Mouse (Mus musculus) layer of hippocampus, postnatal 25 days (tissue): ENCODE measurements around the gene Slc25a26. TPM values are rescaled to one million over a fixed set of nuclear protein-coding genes. Genes with fewer than 3 reads are reported as not detected.

Experiments used
- DNase-seq, 2 experiments: peaks; one replicate each; pipeline ENCODE4 v3.0.0; 2022; ENCODE audit warnings: mixed read lengths in 2 of 2, low spot score in 1 of 2; ENCODE audit errors: extremely low spot score in 1 of 2
- total RNA-seq, 2 experiments: library from RNA; stranded (reverse); gene quantifications; 2 replicates each; pipeline ENCODE4 v1.2.3; 2021

Gene Slc25a26
- total RNA-seq, 2 experiments from 2014 or later = 18.4 to 24.6 TPM

GRCm38 (mm10) chr6:94634274-94634673, 134.1 kb downstream of the Slc25a26 start:
- no peak for DNase-seq

- no peak for DNase-seq
Observed at GRCm38 (mm10) chr6:94634710-94635109, 134.6 kb downstream of the Slc25a26 start.

- no peak for DNase-seq
Observed at GRCm38 (mm10) chr6:94635343-94635742, 135.2 kb downstream of the Slc25a26 start.

DNA sequence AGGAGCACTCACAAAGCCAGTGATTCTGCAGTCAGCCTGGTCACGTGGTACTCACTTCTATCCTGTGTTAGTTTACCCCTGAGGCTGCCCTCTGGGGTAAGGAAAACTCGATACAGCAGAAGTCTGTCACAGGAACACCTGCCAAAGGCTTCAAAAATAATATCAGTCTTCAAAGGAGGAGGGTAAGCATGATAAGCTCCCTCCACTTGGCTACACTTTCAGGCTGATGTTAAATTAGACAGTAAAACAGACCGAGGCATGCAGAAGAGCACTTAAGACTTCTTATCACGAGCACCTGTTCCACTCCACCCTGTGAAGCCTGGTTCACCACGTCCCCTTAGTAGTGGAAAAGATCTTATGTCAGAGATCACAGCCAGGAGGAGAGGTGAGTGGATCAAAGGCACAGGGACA, 136.9 kb downstream of the Slc25a26 start:
- DNase-seq = no peak

- DNase-seq = no peak
Observed at GRCm38 (mm10) chr6:94640297-94640696, 140.2 kb downstream of the Slc25a26 start.

DNA sequence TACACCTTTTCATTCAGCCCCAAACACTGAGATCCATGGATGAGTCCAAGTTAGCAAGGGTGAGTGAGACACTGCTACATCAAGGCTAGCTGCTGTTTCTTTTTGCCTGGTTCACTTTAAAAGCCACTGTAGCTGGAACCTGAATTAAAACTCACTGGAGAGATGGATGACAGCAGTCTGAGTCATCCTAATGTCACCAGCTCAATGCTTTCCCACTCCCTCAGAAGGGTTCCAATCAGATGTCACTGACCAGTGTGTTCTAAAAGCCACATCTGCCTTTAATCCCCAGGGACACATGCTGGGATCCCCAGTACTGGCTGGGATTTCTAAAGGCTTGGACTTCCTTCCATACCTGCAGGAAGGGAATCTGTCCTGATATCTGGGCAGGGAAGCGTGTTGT, 141.9 kb downstream of the Slc25a26 start:
- no peak for DNase-seq

DNA sequence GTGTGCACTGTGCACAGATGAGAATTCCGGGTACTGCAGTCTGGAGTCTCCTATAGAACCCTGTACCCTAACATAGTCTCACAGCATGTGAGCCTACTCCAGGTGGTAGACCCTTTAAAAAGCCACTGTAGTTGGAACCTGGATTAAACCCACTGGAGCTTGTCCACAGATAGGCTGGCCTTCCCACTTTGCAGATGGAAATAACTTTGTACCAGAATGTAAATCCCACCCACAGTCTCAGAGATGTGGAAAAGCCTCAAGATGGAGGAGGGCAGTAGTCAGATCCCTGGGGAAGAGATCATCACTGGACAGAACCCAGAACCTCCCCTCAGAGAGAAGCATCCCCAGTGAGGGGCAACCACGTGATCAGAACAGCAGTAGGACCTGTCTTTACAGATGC, 143.9 kb downstream of the Slc25a26 start:
- no peak for DNase-seq

DNA sequence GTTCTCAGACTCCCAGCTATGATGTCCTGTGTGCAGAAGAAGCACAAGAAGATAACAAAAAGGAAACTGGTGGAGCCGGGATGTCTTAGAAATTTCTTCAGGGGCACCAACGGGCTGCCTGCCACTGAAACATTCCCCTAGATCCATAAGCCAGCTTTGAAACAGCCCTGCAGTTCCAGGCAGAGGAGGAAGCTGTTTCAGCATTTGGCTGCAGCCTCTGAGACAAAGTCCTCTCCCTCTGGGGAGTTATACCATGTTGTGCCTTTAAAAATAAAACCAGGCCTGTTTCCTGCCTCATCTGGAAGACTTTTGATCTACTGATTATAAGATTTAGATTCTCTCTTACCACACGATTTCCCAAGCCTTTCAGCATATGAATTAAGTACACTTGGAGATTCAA, 144.5 kb downstream of the Slc25a26 start:
- no peak for DNase-seq

GRCm38 (mm10) chr6:94645723-94646122, 145.6 kb downstream of the Slc25a26 start:
- DNase-seq = no peak

GRCm38 (mm10) chr6:94646274-94646863, 146.2 kb downstream of the Slc25a26 start:
- no peak for DNase-seq

DNA sequence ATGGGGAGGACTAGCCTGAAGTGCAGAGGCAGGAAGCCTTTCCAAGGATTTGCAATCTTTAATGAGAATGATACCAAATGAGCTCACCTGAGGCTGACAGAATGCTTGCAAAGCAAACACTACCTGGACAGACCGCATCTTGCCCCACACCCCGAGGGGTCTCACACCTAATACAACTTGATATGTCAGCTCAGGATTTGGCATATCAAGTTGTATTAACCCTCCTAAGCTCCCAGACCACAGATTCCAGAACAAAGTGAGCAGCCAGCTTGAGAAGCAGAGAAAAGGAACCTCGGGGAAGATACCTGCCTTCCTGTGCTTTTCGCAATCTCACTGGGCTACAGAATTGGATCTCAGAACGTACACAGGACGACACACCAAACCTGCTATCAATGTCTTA, 146.8 kb downstream of the Slc25a26 start:
- no peak for DNase-seq

DNA sequence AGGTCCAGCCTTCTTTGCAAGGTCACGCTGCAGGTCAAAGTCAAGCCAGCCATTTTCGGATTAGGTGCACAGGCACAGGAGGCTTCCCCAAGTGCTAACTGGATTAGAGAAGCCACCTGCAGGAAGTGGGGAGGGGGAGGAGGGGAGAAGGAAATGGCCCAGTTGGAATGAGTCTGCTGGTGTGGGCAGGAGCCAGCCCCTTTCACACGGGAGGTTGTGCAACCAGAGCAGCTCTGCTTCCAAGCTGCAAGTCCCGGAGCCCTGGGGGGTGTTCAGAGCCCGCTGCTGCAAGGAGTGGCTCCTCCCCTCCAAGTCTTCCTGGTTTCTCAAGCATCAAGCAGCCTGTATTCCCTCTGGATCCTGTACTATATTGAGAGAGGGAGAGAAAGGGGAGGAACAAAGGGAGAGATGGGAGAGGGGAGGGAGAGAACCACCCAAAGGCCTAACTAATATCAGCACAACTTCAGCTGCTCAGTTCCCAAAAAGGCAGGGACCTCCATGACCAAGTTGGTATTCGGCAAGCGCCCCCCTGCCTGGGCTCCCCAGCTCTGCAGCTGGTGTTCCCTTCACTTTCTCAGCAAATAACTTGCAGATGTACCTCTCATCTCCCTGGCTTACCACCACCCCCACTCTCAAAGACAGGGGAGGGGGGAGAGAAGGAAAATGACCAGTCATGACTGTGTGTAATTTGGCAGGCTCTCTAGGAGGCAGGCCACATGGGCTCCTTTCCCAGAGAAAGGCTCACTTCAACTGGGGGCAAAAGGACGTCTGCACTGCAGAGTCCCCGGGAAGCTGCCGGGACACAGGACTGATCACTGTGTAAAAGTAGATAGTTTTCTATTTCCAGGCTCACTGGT, 147.7 kb downstream of the Slc25a26 start:
- no peak for DNase-seq

DNA sequence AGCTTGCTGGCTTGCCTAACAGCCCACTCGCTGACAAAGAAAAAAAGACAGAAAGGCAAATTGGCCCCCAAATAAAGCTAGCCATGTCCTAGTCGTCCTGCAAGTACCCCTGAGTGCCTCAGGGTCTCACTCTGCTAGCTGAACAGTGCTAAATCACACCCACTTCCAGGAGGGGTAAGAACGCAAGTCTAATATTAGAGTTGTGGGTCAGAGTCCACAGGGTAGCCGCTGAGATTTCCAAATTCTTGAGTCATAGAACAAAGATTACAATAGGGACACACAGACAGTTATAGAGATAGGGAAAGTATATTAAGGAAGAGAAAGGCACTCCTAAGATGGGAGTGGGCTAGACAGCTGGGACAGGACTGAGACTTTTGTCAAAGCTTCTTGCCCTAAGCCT, 148.4 kb downstream of the Slc25a26 start:
- no peak for DNase-seq

GRCm38 (mm10) chr6:94649637-94650036, 149.5 kb downstream of the Slc25a26 start:
- no peak for DNase-seq

GRCm38 (mm10) chr6:94651541-94651940, 151.4 kb downstream of the Slc25a26 start:
- DNase-seq = no peak

GRCm38 (mm10) chr6:94652659-94653213, 152.6 kb downstream of the Slc25a26 start:
- DNase-seq = no peak

DNA sequence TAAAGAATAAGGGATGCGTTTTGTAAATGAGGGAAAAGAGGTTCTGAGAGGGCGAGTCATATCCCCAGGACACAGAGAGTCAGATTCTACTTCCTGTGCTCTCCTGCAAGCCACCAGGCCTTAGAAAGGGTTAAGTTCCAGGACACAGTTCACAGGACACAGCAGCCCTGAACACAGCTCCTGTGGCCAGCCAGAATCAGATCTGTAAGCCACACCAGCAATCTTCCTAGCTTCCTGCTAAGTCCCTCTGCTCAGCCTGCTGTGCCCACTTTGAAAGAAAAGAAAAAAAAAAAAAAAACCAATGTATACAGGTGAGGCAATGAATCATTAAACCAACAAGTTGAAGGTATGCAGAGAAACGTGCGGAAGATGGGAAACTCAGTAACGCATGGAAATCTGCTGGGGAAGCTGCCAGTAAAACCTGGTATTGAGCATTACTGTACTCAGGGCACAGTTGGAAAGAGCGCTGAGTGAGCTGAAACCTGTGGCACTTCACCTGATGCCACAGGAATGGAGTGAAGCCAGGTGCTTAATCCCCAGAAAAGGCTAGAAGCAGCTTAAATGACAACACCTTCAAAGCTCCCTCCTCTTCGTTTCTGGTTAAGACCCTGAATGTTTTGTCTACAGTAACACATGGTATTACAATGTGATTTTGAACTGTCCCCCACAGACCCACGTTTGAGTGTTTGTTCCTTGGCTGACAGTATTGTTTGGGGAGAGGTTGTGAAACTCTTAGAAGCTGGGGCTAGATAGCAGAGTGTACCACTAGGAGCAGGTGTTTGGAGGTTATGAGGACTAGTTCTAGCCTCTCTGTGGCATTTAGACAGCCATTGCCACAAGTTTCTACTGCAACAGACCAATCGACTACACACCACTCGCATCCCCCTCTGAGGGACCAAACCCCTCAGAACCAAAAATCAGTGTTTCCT, 153.5 kb downstream of the Slc25a26 start:
- DNase-seq = no peak
